In genomic region chr6:54992734-54993260, GRCm38 (mm10) we compare ENCODE assay signal across 8 mouse cellular contexts. TPM values are rescaled to one million over a fixed set of nuclear protein-coding genes. Genes with fewer than 3 reads are reported as not detected.
DNase-seq lines count a peak whose midpoint lies in the region; ATAC-seq lines count a peak whose summit lies in the region.

TSS of gene Ggct (minus strand) at chr6:54992950.

- peak within 1 kb of the TSS; percentile 45 for H3K4me3 ChIP-seq in hindbrain, embryonic 14.5 days (replicated peaks; ENCODE audit: low read length)

- peak within 1 kb of the TSS; percentile 67 for H3K4me2 ChIP-seq in hindbrain, embryonic 14.5 days (replicated peaks)

- H3K9me3 ChIP-seq in hindbrain, embryonic 14.5 days (ENCODE audit: control insufficient read depth, low read length) = no peaks in the 10 kb centered on the region

- ATAC-seq in hindbrain, embryonic 14.5 days (ENCODE audit: low FRiP score) = peak; percentile 100

- H3K36me3 ChIP-seq in hindbrain, embryonic 14.5 days (replicated peaks; ENCODE audit: control insufficient read depth, insufficient read depth) = no peaks in the 10 kb centered on the region

- peaks cover 13% of the 10 kb centered on the region for H3K4me1 ChIP-seq in hindbrain, embryonic 14.5 days (replicated peaks; ENCODE audit: control insufficient read depth, insufficient read depth, low read length)

- no peaks in the 10 kb centered on the region for H3K27me3 ChIP-seq in hindbrain, embryonic 14.5 days (ENCODE audit: control insufficient read depth, insufficient read depth, low read length)

- WGBS in hindbrain, embryonic 14.5 days = 1% methylated on average over 40 of the region's 41 CpGs

- peak; percentile 97 for DNase-seq in R1 (ENCODE audit: low read depth, low spot score)
- DNase-seq in cerebellum, postnatal 25 days = peak; percentile 97 to 98
- peak; percentile 84 to 90 for DNase-seq in frontal cortex, postnatal 25 days (ENCODE audit: low spot score in 2 of 2)
- DNase-seq in hindbrain, embryonic 14.5 days (ENCODE audit: low spot score) = peak; percentile 97
- DNase-seq in layer of hippocampus, postnatal 36 days = peak; percentile 95 to 97
- peak; percentile 99 for DNase-seq in lung, postnatal 36 days
- peak; percentile 98 for DNase-seq in retina, postnatal 1 day
- DNase-seq in urinary bladder, adult 18-20 months (ENCODE audit: low spot score in 2 of 2) = peak; percentile 84 to 95

- 0 out of 2 replicates have a peak within 1 kb of the TSS, but pooled peaks have one; percentile 44 for H3K27ac ChIP-seq in hindbrain, embryonic 14.5 days

- H3K9ac ChIP-seq in hindbrain, embryonic 14.5 days = peak within 1 kb of the TSS; percentile 50

RNA-seq across cellular contexts. Expression of gene Ggct, which starts in this region (rescaled TPM):
- 14.8 and 15.2 TPM in 2 replicates for polyA plus RNA-seq in hindbrain, embryonic 14.5 days (2014; fragmentation: Nextera tagmentation; extraction: Ambion mirVana)
- 10 to 100 TPM; 34.7 to 39.0 TPM for total RNA-seq in layer of hippocampus, postnatal 36 days (2021)

Comparison
In these comparisons a context has a peak if more than half of its experiments do, and no peak if none do; other contexts are left out.
1. Peak in every context shown above with its lines: DNase-seq, ATAC-seq, H3K4me3 ChIP-seq and H3K27ac ChIP-seq.